Mouse (Mus musculus) CH12.LX (cell line): ENCODE measurements around the gene Adi1.

Source experiments
- CTCF ChIP-seq, 2 experiments: IDR thresholded peaks in 1 of 2; conservative IDR thresholded peaks in 1 of 2; 2 replicates each; pipeline ENCODE4 v1.5.1; 2011 to 2012; ENCODE audit warnings: low read depth in 2 of 2, low read length in 2 of 2, improper control_type of control experiment in 1 of 2, inconsistent platforms in 1 of 2, mild to moderate bottlenecking in 1 of 2, moderate library complexity in 1 of 2
- EP300 ChIP-seq: IDR thresholded peaks from 2 replicates; pipeline ENCODE4 v1.6.1; 2011; ENCODE audit warnings: low read length, improper control_type of control experiment
- MXI1 ChIP-seq: IDR thresholded peaks from 2 replicates; pipeline ENCODE4 v1.6.1; 2011; ENCODE audit warnings: mild to moderate bottlenecking, low read depth, low read length, improper control_type of control experiment
- POLR2A ChIP-seq: IDR thresholded peaks from 2 replicates; pipeline ENCODE4 v1.6.1; 2011; ENCODE audit warnings: low read depth, mild to moderate bottlenecking, improper control_type of control experiment, low read length
- RAD21 ChIP-seq: IDR thresholded peaks from 2 replicates; pipeline ENCODE4 v1.6.1; 2011; ENCODE audit warnings: low read depth, mild to moderate bottlenecking, low read length, improper control_type of control experiment, moderate library complexity
- RCOR1 ChIP-seq: conservative IDR thresholded peaks from 2 replicates; pipeline ENCODE4 v1.6.1; 2012; ENCODE audit warnings: low read depth, mild to moderate bottlenecking, inconsistent platforms, low read length, improper control_type of control experiment
- SMC3 ChIP-seq: IDR thresholded peaks from 2 replicates; pipeline ENCODE4 v1.6.1; 2011; ENCODE audit warnings: low read depth, low read length, improper control_type of control experiment
- ZC3H11A ChIP-seq: IDR thresholded peaks from 2 replicates; pipeline ENCODE4 v1.6.1; 2012; ENCODE audit warnings: low read depth, mild to moderate bottlenecking, inconsistent platforms, low read length, improper control_type of control experiment
- ZKSCAN1 ChIP-seq: IDR thresholded peaks from 2 replicates; pipeline ENCODE4 v1.6.1; 2012; ENCODE audit warnings: low read depth, inconsistent platforms, low read length, improper control_type of control experiment, borderline replicate concordance

GRCm38 (mm10) chr12:28666734-28667133 is 8.3 kb upstream of the Adi1 start:
- TF ChIP-seq ZKSCAN1 (no peak), ZC3H11A (no peak), CTCF (conservative IDR thresholded peaks at IDR 0.05 in 1 of 2, IDR thresholded peaks at IDR 0.05 in 1 of 2; ENCODE audit: low read depth in 2 of 2, low read length in 2 of 2) (no peak), MXI1 (no peak), SMC3 (no peak), EP300 (no peak), POLR2A (no peak), RAD21 (no peak), RCOR1 (no peak)
